Mouse (Mus musculus) MEL (cell line): ENCODE data around the gene Mybpc3. TPM values are rescaled to one million over a fixed set of nuclear protein-coding genes. Genes with fewer than 3 reads are reported as not detected.

ENCODE experiments used
- DNase-seq: peaks from one replicate; pipeline ENCODE4 v3.0.0; 2011; ENCODE audit warnings: low read depth, low spot score
- H3K27ac ChIP-seq: 2 replicates; pipeline ENCODE4 v1.5.1; 2012; ENCODE audit warnings: low read depth, mild to moderate bottlenecking, control low read depth, low read length, moderate library complexity; ENCODE audit not compliant: control insufficient read depth
- H3K27me3 ChIP-seq, 2 experiments: fragments of 150-350 bp in 1 of 2; sonication (generic) in 1 of 2; 2 replicates each; pipeline ENCODE4 v1.6.1; 2012; ENCODE audit warnings: low read length in 2 of 2, mild to moderate bottlenecking in 2 of 2, improper control_type of control experiment in 1 of 2, moderate library complexity in 1 of 2; ENCODE audit not compliant: insufficient read depth in 2 of 2, control insufficient read depth in 1 of 2
- H3K36me3 ChIP-seq, 2 experiments: 2 replicates each; pipeline ENCODE4 v1.6.1; 2012 to 2014; ENCODE audit warnings: low read length in 2 of 2, improper control_type of control experiment in 1 of 2, inconsistent platforms in 1 of 2, mild to moderate bottlenecking in 1 of 2; ENCODE audit not compliant: insufficient read depth in 2 of 2, control insufficient read depth in 1 of 2
- H3K4me1 ChIP-seq, 2 experiments: fragments of 150-350 bp in 1 of 2; sonication (generic) in 1 of 2; 2 replicates each; pipeline ENCODE4 v1.6.1; 2012; ENCODE audit warnings: low read length in 2 of 2, improper control_type of control experiment in 1 of 2, mild to moderate bottlenecking in 1 of 2; ENCODE audit not compliant: insufficient read depth in 2 of 2, control insufficient read depth in 1 of 2
- H3K4me3 ChIP-seq, 2 experiments: fragments of 150-350 bp in 1 of 2; sonication (generic) in 1 of 2; 2 replicates each; pipeline ENCODE4 v1.5.1; 2012; ENCODE audit warnings: low read depth in 2 of 2, low read length in 2 of 2, mild to moderate bottlenecking in 2 of 2, moderate library complexity in 2 of 2, control low read depth in 1 of 2, improper control_type of control experiment in 1 of 2; ENCODE audit not compliant: control insufficient read depth in 1 of 2, insufficient read depth in 1 of 2
- H3K79me2 ChIP-seq: 2 replicates; pipeline ENCODE4 v1.6.1; 2012; ENCODE audit warnings: mild to moderate bottlenecking, low read length, moderate library complexity; ENCODE audit not compliant: control insufficient read depth, poor library complexity, insufficient read depth
- H3K9ac ChIP-seq: 2 replicates; pipeline ENCODE4 v1.6.1; 2012; ENCODE audit warnings: low read depth, mild to moderate bottlenecking, control low read depth, low read length, moderate library complexity; ENCODE audit not compliant: control insufficient read depth, poor library complexity, severe bottlenecking
- H3K9me3 ChIP-seq: fragments of 150-350 bp; sonication (generic); replicated peaks from 2 replicates; pipeline ENCODE4 v1.6.1; 2012; ENCODE audit warnings: mild to moderate bottlenecking, low read length, improper control_type of control experiment, moderate library complexity; ENCODE audit not compliant: insufficient read depth
- BHLHE40 ChIP-seq: IDR thresholded peaks from 2 replicates; pipeline ENCODE4 v1.6.1; 2012; ENCODE audit warnings: low read depth, mild to moderate bottlenecking, inconsistent platforms, low read length, improper control_type of control experiment, borderline replicate concordance
- CHD1 ChIP-seq: IDR thresholded peaks from 2 replicates; pipeline ENCODE4 v1.6.1; 2012; ENCODE audit warnings: low read depth, mild to moderate bottlenecking, inconsistent platforms, low read length, improper control_type of control experiment
- CTCF ChIP-seq, 3 experiments: IDR thresholded peaks in 2 of 3; conservative IDR thresholded peaks in 1 of 3; 2 replicates each; pipeline ENCODE4 v1.5.1; 2011 to 2012; ENCODE audit warnings: low read length in 3 of 3, low read depth in 2 of 3, mild to moderate bottlenecking in 2 of 3, improper control_type of control experiment in 1 of 3, inconsistent platforms in 1 of 3, mixed read lengths in 1 of 3, moderate library complexity in 1 of 3; ENCODE audit not compliant: control insufficient read depth in 1 of 3, insufficient read depth in 1 of 3, poor library complexity in 1 of 3, severe bottlenecking in 1 of 3
- EP300 ChIP-seq, 2 experiments: IDR thresholded peaks; 2 replicates each; pipeline ENCODE4 v1.6.1; 2011; ENCODE audit warnings: improper control_type of control experiment in 2 of 2, low read length in 2 of 2, low read depth in 1 of 2, mild to moderate bottlenecking in 1 of 2
- ETS1 ChIP-seq: IDR thresholded peaks from 2 replicates; pipeline ENCODE4 v1.6.1; 2012; ENCODE audit warnings: low read depth, mild to moderate bottlenecking, inconsistent platforms, low read length, improper control_type of control experiment, moderate library complexity
- GABPA ChIP-seq: IDR thresholded peaks from 2 replicates; pipeline ENCODE4 v1.6.1; 2012; ENCODE audit warnings: low read depth, mild to moderate bottlenecking, inconsistent platforms, low read length, improper control_type of control experiment, moderate library complexity
- GATA1 ChIP-seq: IDR thresholded peaks from 2 replicates; pipeline ENCODE4 v1.6.1; 2011; ENCODE audit warnings: low read depth, low read length, improper control_type of control experiment
- HCFC1 ChIP-seq: IDR thresholded peaks from 2 replicates; pipeline ENCODE4 v1.6.1; 2012; ENCODE audit warnings: low read depth, mild to moderate bottlenecking, inconsistent platforms, low read length, improper control_type of control experiment, moderate library complexity
- JUND ChIP-seq: IDR thresholded peaks from 2 replicates; pipeline ENCODE4 v1.6.1; 2011; ENCODE audit warnings: low read depth, mild to moderate bottlenecking, improper control_type of control experiment, low read length
- KAT2A ChIP-seq: conservative IDR thresholded peaks from 2 replicates; pipeline ENCODE4 v1.6.1; 2012; ENCODE audit warnings: low read depth, low read length, improper control_type of control experiment, inconsistent platforms
- MAFK ChIP-seq: IDR thresholded peaks from 2 replicates; pipeline ENCODE4 v1.6.1; 2011; ENCODE audit warnings: low read depth, mild to moderate bottlenecking, low read length, improper control_type of control experiment, borderline replicate concordance
- MAX ChIP-seq: IDR thresholded peaks from 2 replicates; pipeline ENCODE4 v1.6.1; 2011; ENCODE audit warnings: low read length, improper control_type of control experiment
- MAZ ChIP-seq: IDR thresholded peaks from 2 replicates; pipeline ENCODE4 v1.6.1; 2012; ENCODE audit warnings: low read depth, mild to moderate bottlenecking, inconsistent platforms, low read length, improper control_type of control experiment
- MYB ChIP-seq: IDR thresholded peaks from 2 replicates; pipeline ENCODE4 v1.6.1; 2011; ENCODE audit warnings: mild to moderate bottlenecking, low read depth, low read length, improper control_type of control experiment
- MYC ChIP-seq: IDR thresholded peaks from 2 replicates; pipeline ENCODE4 v1.6.1; 2011; ENCODE audit warnings: low read depth, mild to moderate bottlenecking, low read length, improper control_type of control experiment, moderate library complexity
- NELFE ChIP-seq: IDR thresholded peaks from 2 replicates; pipeline ENCODE4 v1.6.1; 2011; ENCODE audit warnings: low read depth, low read length, improper control_type of control experiment
- POLR2A ChIP-seq, 2 experiments: IDR thresholded peaks; 2 replicates each; pipeline ENCODE4 v1.6.1; 2011 to 2012; ENCODE audit warnings: low read length in 2 of 2, mild to moderate bottlenecking in 2 of 2, control low read depth in 1 of 2, improper control_type of control experiment in 1 of 2, low read depth in 1 of 2, moderate library complexity in 1 of 2; ENCODE audit not compliant: control insufficient read depth in 1 of 2, insufficient read depth in 1 of 2, poor library complexity in 1 of 2
- POLR2AphosphoS2 ChIP-seq: IDR thresholded peaks from 2 replicates; pipeline ENCODE4 v1.6.1; 2011; ENCODE audit warnings: low read length, improper control_type of control experiment
- RAD21 ChIP-seq: IDR thresholded peaks from 2 replicates; pipeline ENCODE4 v1.6.1; 2011; ENCODE audit warnings: mild to moderate bottlenecking, low read depth, low read length, improper control_type of control experiment
- RCOR1 ChIP-seq: IDR thresholded peaks from 2 replicates; pipeline ENCODE4 v1.6.1; 2012; ENCODE audit warnings: low read depth, mild to moderate bottlenecking, inconsistent platforms, low read length, improper control_type of control experiment
- SIN3A ChIP-seq: IDR thresholded peaks from 2 replicates; pipeline ENCODE4 v1.6.1; 2012; ENCODE audit warnings: low read length, improper control_type of control experiment, inconsistent platforms
- SMC3 ChIP-seq: IDR thresholded peaks from 2 replicates; pipeline ENCODE4 v1.6.1; 2011; ENCODE audit warnings: low read depth, low read length, improper control_type of control experiment
- TAL1 ChIP-seq: IDR thresholded peaks from 2 replicates; pipeline ENCODE4 v1.6.1; 2012; ENCODE audit warnings: mild to moderate bottlenecking, inconsistent platforms, low read length, moderate library complexity, mixed read lengths
- TBP ChIP-seq: IDR thresholded peaks from 2 replicates; pipeline ENCODE4 v1.8.0; 2011; ENCODE audit warnings: low read depth, low read length, improper control_type of control experiment
- UBTF ChIP-seq: IDR thresholded peaks from 2 replicates; pipeline ENCODE4 v1.6.1; 2012; ENCODE audit warnings: low read depth, mild to moderate bottlenecking, inconsistent platforms, low read length, improper control_type of control experiment, moderate library complexity, borderline replicate concordance; ENCODE audit not compliant: insufficient read depth
- USF1 ChIP-seq: IDR thresholded peaks from 2 replicates; pipeline ENCODE4 v1.6.1; 2014; ENCODE audit warnings: low read depth, mild to moderate bottlenecking, inconsistent platforms, low read length, improper control_type of control experiment, moderate library complexity
- USF2 ChIP-seq, 2 experiments: IDR thresholded peaks; 2 replicates each; pipeline ENCODE4 v1.6.1; 2011 to 2012; ENCODE audit warnings: improper control_type of control experiment in 2 of 2, low read length in 2 of 2, borderline replicate concordance in 1 of 2, inconsistent platforms in 1 of 2, low read depth in 1 of 2, mild to moderate bottlenecking in 1 of 2; ENCODE audit not compliant: insufficient read depth in 1 of 2
- ZC3H11A ChIP-seq: IDR thresholded peaks from 2 replicates; pipeline ENCODE4 v1.6.1; 2012; ENCODE audit warnings: low read depth, mild to moderate bottlenecking, inconsistent platforms, low read length, improper control_type of control experiment
- ZKSCAN1 ChIP-seq: IDR thresholded peaks from 2 replicates; pipeline ENCODE4 v1.6.1; 2012; ENCODE audit warnings: low read depth, mild to moderate bottlenecking, inconsistent platforms, low read length, improper control_type of control experiment, moderate library complexity
- ZMIZ1 ChIP-seq: IDR thresholded peaks from 2 replicates; pipeline ENCODE4 v1.6.1; 2012; ENCODE audit warnings: low read depth, mild to moderate bottlenecking, inconsistent platforms, low read length, improper control_type of control experiment, moderate library complexity
- ZNF384 ChIP-seq: IDR thresholded peaks from 2 replicates; pipeline ENCODE4 v1.6.1; 2012; ENCODE audit warnings: low read depth, mild to moderate bottlenecking, inconsistent platforms, low read length, improper control_type of control experiment
- polyA plus RNA-seq, 2 experiments: library from polyadenylated mRNA; stranded (reverse) in 1 of 2; unstranded in 1 of 2; fragments of >175 nt in 1 of 2; fragments of >200 nt in 1 of 2; gene quantifications; 2 replicates each; pipeline versions ENCODE4 v1.2.1 to v1.2.4; 2012; ENCODE audit warnings: low replicate concordance in 2 of 2, low read depth in 1 of 2; ENCODE audit not compliant: insufficient read length in 2 of 2, insufficient read depth in 1 of 2, missing spikeins in 1 of 2
- total RNA-seq: library from RNA; depleted of rRNA; stranded (reverse); fragments of 300-350 nt; gene quantifications from 2 replicates; pipeline ENCODE4 v1.2.3, GENCODE M21; 2012

The Mybpc3 gene
- total and polyA plus RNA-seq, 3 experiments = 0.19 to 0.50 TPM; not detected in 1

- peak overlapping the region; percentile 99 for H3K27ac ChIP-seq
- no peaks in the 10 kb centered on the region for H3K27me3 ChIP-seq
- DNase-seq = no peak
- H3K4me1 ChIP-seq = peaks cover 2 to 48% of the 10 kb centered on the region in 2 experiments; a peak in 3 of 4 replicates
- peaks cover 1% of the 10 kb centered on the region; the same call in 1 of the 2 replicates for H3K79me2 ChIP-seq
- no peaks in the 10 kb centered on the region for H3K9me3 ChIP-seq
- H3K4me3 ChIP-seq = no peak overlapping the region
- TF ChIP-seq EP300 (IDR thresholded peaks at IDR 0.05; ENCODE audit: low read depth in 1 of 2, low read length in 2 of 2) (0 out of 4 replicates have a peak, but pooled peaks of 1 of the 2 experiments have one; percentile 2), USF2 (IDR thresholded peaks at IDR 0.05; ENCODE audit: borderline replicate concordance in 1 of 2, insufficient read depth in 1 of 2, low read depth in 1 of 2, low read length in 2 of 2) (no peak), MYC (no peak), GABPA (no peak), HCFC1 (no peak)
- TF ChIP-seq, all 39 proteins: peak for 1
- Histone ChIP-seq H3K9ac (no peak overlapping the region; the same call in 1 of the 2 replicates), H3K36me3 (peaks cover 0 to 38% of the 10 kb centered on the region in 2 experiments; a peak in 2 of 4 replicates)
Measured at GRCm38 (mm10) chr2:91090827-91091226, 27.1 kb upstream of the Mybpc3 start.

GRCm38 (mm10) chr2:91096524-91096923, 21.4 kb upstream of the Mybpc3 start:
- Histone ChIP-seq H3K9ac (peak overlapping the region; percentile 91), H3K27me3 (no peaks in the 10 kb centered on the region), H3K36me3 (peaks cover 6 to 17% of the 10 kb centered on the region in 2 experiments; a peak in 3 of 4 replicates), H3K79me2 (peaks cover 38% of the 10 kb centered on the region), H3K4me3 (peak overlapping the region; percentile 69 to 83), H3K4me1 (peaks cover 11 to 27% of the 10 kb centered on the region in 2 experiments), H3K27ac (peak overlapping the region; percentile 85), H3K9me3 (no peaks in the 10 kb centered on the region)
- DNase-seq = peak; percentile 84
- TF ChIP-seq HCFC1 (no peak), ZMIZ1 (peak; percentile 66; the same call in 1 of the 2 replicates), GATA1 (peak; percentile 68), CTCF (IDR thresholded peaks at IDR 0.05 in 2 of 3, conservative IDR thresholded peaks at IDR 0.05 in 1 of 3; ENCODE audit: control insufficient read depth in 1 of 3, insufficient read depth in 1 of 3, low read depth in 2 of 3, low read length in 3 of 3, poor library complexity in 1 of 3, severe bottlenecking in 1 of 3) (no peak), POLR2AphosphoS2 (no peak), SMC3 (no peak), USF1 (no peak), TBP (0 out of 2 replicates have a peak, but pooled peaks have one; percentile 31), POLR2A (IDR thresholded peaks at IDR 0.05; ENCODE audit: control insufficient read depth in 1 of 2, insufficient read depth in 1 of 2, low read depth in 1 of 2, low read length in 2 of 2, poor library complexity in 1 of 2) (peak; percentile 27 to 70; a peak in 3 of 4 replicates), ZNF384 (no peak), SIN3A (peak; percentile 59), MAX (no peak), BHLHE40 (peak; percentile 66; the same call in 1 of the 2 replicates), JUND (no peak), RAD21 (no peak), TAL1 (peak; percentile 82), MAZ (peak; percentile 55; the same call in 1 of the 2 replicates), ZKSCAN1 (no peak), MYC (no peak), CHD1 (no peak), MYB (no peak), RCOR1 (peak; percentile 47; the same call in 1 of the 2 replicates), NELFE (no peak; the same call in 1 of the 2 replicates), MAFK (no peak), ZC3H11A (no peak), UBTF (no peak), ETS1 (peak; percentile 92), KAT2A (no peak)
